Mouse (Mus musculus): ENCODE measurements at regions not wholly inside any gene's neighbourhood (a gene's known extent, or its start where the extent isn't known, plus 50 kb on each side); places are given as distances from the start of the nearest gene placed in this dataset.
A peak's percentile ranks its signal among the peaks of the same experiment; 100 is the strongest.

- no peak for DNase-seq
Observed at GRCm38 (mm10) chr6:99811842-99812241, 85.7 kb upstream of the Prok2 start.

- peak; percentile 77 for DNase-seq
Observed at GRCm38 (mm10) chr6:99810974-99811798, 85.0 kb upstream of the Prok2 start.

GRCm38 (mm10) chr6:99804905-99805245, 78.7 kb upstream of the Prok2 start:
- DNase-seq: no peak

GRCm38 (mm10) chr6:99803983-99804904, 78.1 kb upstream of the Prok2 start:
- DNase-seq: peak; percentile 94

- DNase-seq: no peak
Observed at GRCm38 (mm10) chr6:99800919-99801318, 74.7 kb upstream of the Prok2 start.

GRCm38 (mm10) chr6:99800324-99800723, 74.1 kb upstream of the Prok2 start:
- no peak for DNase-seq

- no peak for DNase-seq
Observed at GRCm38 (mm10) chr6:99796390-99796789, 70.2 kb upstream of the Prok2 start.

GRCm38 (mm10) chr6:99793546-99793945, 67.4 kb upstream of the Prok2 start:
- DNase-seq: no peak

GRCm38 (mm10) chr6:99792353-99792752, 66.2 kb upstream of the Prok2 start:
- no peak for DNase-seq

- DNase-seq: no peak
Observed at GRCm38 (mm10) chr6:99786977-99787376, 60.8 kb upstream of the Prok2 start.

- no peak for DNase-seq
Observed at GRCm38 (mm10) chr6:99785212-99785611, 59.0 kb upstream of the Prok2 start.

GRCm38 (mm10) chr6:99784804-99785203, 58.6 kb upstream of the Prok2 start:
- no peak for DNase-seq

GRCm38 (mm10) chr6:99784285-99784684, 58.1 kb upstream of the Prok2 start:
- DNase-seq: no peak

GRCm38 (mm10) chr6:99782996-99783395, 56.8 kb upstream of the Prok2 start:
- peak; percentile 24 for DNase-seq

Measured in lung, postnatal 14 days (tissue).